Mouse (Mus musculus): ENCODE results near the gene Aldh8a1. TPM values are rescaled to one million over a fixed set of nuclear protein-coding genes. Genes with fewer than 3 reads are reported as not detected.

Gene Aldh8a1
- 0.15 TPM in 1 of 2 replicates, not detected in the other for polyA plus RNA-seq (2015; fragmentation: Nextera tagmentation; extraction: Ambion mirVana)

- Histone ChIP-seq H3K9ac (ENCODE audit: low read depth, low read length) (no peak within 1 kb of the TSS), H3K36me3 (ENCODE audit: control insufficient read depth, insufficient read depth, low read length) (no peaks in the 10 kb centered on the region), H3K27me3 (replicated peaks; ENCODE audit: control insufficient read depth, insufficient read depth, low read length) (no peaks in the 10 kb centered on the region), H3K4me3 (ENCODE audit: low read length) (no peak within 1 kb of the TSS), H3K4me1 (ENCODE audit: control insufficient read depth, insufficient read depth, low read depth, low read length) (no peaks in the 10 kb centered on the region), H3K4me2 (ENCODE audit: low read length) (no peak within 1 kb of the TSS), H3K27ac (ENCODE audit: low read depth, low read length) (no peak within 1 kb of the TSS), H3K9me3 (ENCODE audit: control insufficient read depth, low read length) (no peaks in the 10 kb centered on the region)
- 87% methylated on average over 13 of the region's 13 CpGs for WGBS
- ATAC-seq, result no peak
These were observed at the start of gene Aldh8a1 for GRCm38 (mm10) chr10:21376682-21377473. Gene Aldh8a1, plus strand, starts transcription at chr10:21377291.

GRCm38 (mm10) chr10:21327605-21328135 is 49.4 kb upstream of the Aldh8a1 start:
- H3K9me3 ChIP-seq (ENCODE audit: control insufficient read depth, low read length), result no peaks in the 10 kb centered on the region
- WGBS, result 91% methylated on average over 7 of the region's 7 CpGs

GRCm38 (mm10) chr10:21334349-21335105 is 42.6 kb upstream of the Aldh8a1 start:
- Histone ChIP-seq H3K4me1 (ENCODE audit: control insufficient read depth, insufficient read depth, low read depth, low read length) (no peaks in the 10 kb centered on the region), H3K9me3 (ENCODE audit: control insufficient read depth, low read length) (peaks cover 4% of the 10 kb centered on the region; the same call in 1 of the 2 replicates), H3K9ac (ENCODE audit: low read depth, low read length) (no peak overlapping the region), H3K4me2 (ENCODE audit: low read length) (no peak overlapping the region), H3K27me3 (replicated peaks; ENCODE audit: control insufficient read depth, insufficient read depth, low read length) (no peaks in the 10 kb centered on the region), H3K36me3 (ENCODE audit: control insufficient read depth, insufficient read depth, low read length) (peaks cover 27% of the 10 kb centered on the region), H3K27ac (ENCODE audit: low read depth, low read length) (no peak overlapping the region), H3K4me3 (ENCODE audit: low read length) (no peak overlapping the region)
- WGBS, result 81% methylated on average over 7 of the region's 7 CpGs
- no peak for ATAC-seq

More at GRCm38 (mm10) chr10:21327605-21328135, 49.4 kb upstream of the Aldh8a1 start:
- Histone ChIP-seq H3K4me1 (ENCODE audit: control insufficient read depth, insufficient read depth, low read depth, low read length) (no peaks in the 10 kb centered on the region), H3K27ac (ENCODE audit: low read depth, low read length) (no peak overlapping the region), H3K9ac (ENCODE audit: low read depth, low read length) (no peak overlapping the region), H3K36me3 (ENCODE audit: control insufficient read depth, insufficient read depth, low read length) (peaks cover 7% of the 10 kb centered on the region), H3K27me3 (replicated peaks; ENCODE audit: control insufficient read depth, insufficient read depth, low read length) (no peaks in the 10 kb centered on the region), H3K4me2 (ENCODE audit: low read length) (no peak overlapping the region), H3K4me3 (ENCODE audit: low read length) (no peak overlapping the region)
- ATAC-seq, result no peak

GRCm38 (mm10) chr10:21335534-21335933 is 41.6 kb upstream of the Aldh8a1 start:
- 97% methylated on average over 5 of the region's 5 CpGs for WGBS
- Histone ChIP-seq H3K9ac (ENCODE audit: low read depth, low read length) (no peak overlapping the region), H3K9me3 (ENCODE audit: control insufficient read depth, low read length) (peaks cover 4% of the 10 kb centered on the region; the same call in 1 of the 2 replicates), H3K27me3 (replicated peaks; ENCODE audit: control insufficient read depth, insufficient read depth, low read length) (no peaks in the 10 kb centered on the region), H3K27ac (ENCODE audit: low read depth, low read length) (no peak overlapping the region), H3K4me2 (ENCODE audit: low read length) (no peak overlapping the region), H3K4me3 (ENCODE audit: low read length) (no peak overlapping the region), H3K36me3 (ENCODE audit: control insufficient read depth, insufficient read depth, low read length) (peaks cover 27% of the 10 kb centered on the region), H3K4me1 (ENCODE audit: control insufficient read depth, insufficient read depth, low read depth, low read length) (no peaks in the 10 kb centered on the region)
- no peak for ATAC-seq

GRCm38 (mm10) chr10:21337191-21337590 is 39.9 kb upstream of the Aldh8a1 start:
- no peak for ATAC-seq
- Histone ChIP-seq H3K36me3 (ENCODE audit: control insufficient read depth, insufficient read depth, low read length) (peaks cover 26% of the 10 kb centered on the region), H3K4me2 (ENCODE audit: low read length) (no peak overlapping the region), H3K4me1 (ENCODE audit: control insufficient read depth, insufficient read depth, low read depth, low read length) (no peaks in the 10 kb centered on the region), H3K27ac (ENCODE audit: low read depth, low read length) (no peak overlapping the region), H3K9ac (ENCODE audit: low read depth, low read length) (no peak overlapping the region), H3K27me3 (replicated peaks; ENCODE audit: control insufficient read depth, insufficient read depth, low read length) (no peaks in the 10 kb centered on the region), H3K9me3 (ENCODE audit: control insufficient read depth, low read length) (peaks cover 4% of the 10 kb centered on the region; the same call in 1 of the 2 replicates), H3K4me3 (ENCODE audit: low read length) (no peak overlapping the region)
- 74% methylated on average over 2 of the region's 2 CpGs for WGBS

- H3K9me3 ChIP-seq (ENCODE audit: control insufficient read depth, low read length), result peaks cover 4% of the 10 kb centered on the region; the same call in 1 of the 2 replicates
- H3K9ac ChIP-seq (ENCODE audit: low read depth, low read length), result no peak overlapping the region
- H3K4me2 ChIP-seq (ENCODE audit: low read length), result no peak overlapping the region
- WGBS, result 82% methylated on average over 14 of the region's 14 CpGs
- peaks cover 26% of the 10 kb centered on the region for H3K36me3 ChIP-seq (ENCODE audit: control insufficient read depth, insufficient read depth, low read length)
- no peak overlapping the region for H3K4me3 ChIP-seq (ENCODE audit: low read length)
- no peaks in the 10 kb centered on the region for H3K27me3 ChIP-seq (replicated peaks; ENCODE audit: control insufficient read depth, insufficient read depth, low read length)
- ATAC-seq, result no peak
- no peaks in the 10 kb centered on the region for H3K4me1 ChIP-seq (ENCODE audit: control insufficient read depth, insufficient read depth, low read depth, low read length)
- H3K27ac ChIP-seq (ENCODE audit: low read depth, low read length), result no peak overlapping the region
These were observed 35.4 kb upstream of the Aldh8a1 start for GRCm38 (mm10) chr10:21341706-21342105.

GRCm38 (mm10) chr10:21342331-21343005 is 34.6 kb upstream of the Aldh8a1 start:
- no peak for ATAC-seq
- no peak overlapping the region for H3K4me3 ChIP-seq (ENCODE audit: low read length)
- no peaks in the 10 kb centered on the region for H3K4me1 ChIP-seq (ENCODE audit: control insufficient read depth, insufficient read depth, low read depth, low read length)
- H3K27me3 ChIP-seq (replicated peaks; ENCODE audit: control insufficient read depth, insufficient read depth, low read length), result no peaks in the 10 kb centered on the region
- no peak overlapping the region for H3K9ac ChIP-seq (ENCODE audit: low read depth, low read length)
- WGBS, result 78% methylated on average over 11 of the region's 11 CpGs
- no peak overlapping the region for H3K27ac ChIP-seq (ENCODE audit: low read depth, low read length)
- no peak overlapping the region for H3K4me2 ChIP-seq (ENCODE audit: low read length)
- peaks cover 26% of the 10 kb centered on the region for H3K36me3 ChIP-seq (ENCODE audit: control insufficient read depth, insufficient read depth, low read length)
- H3K9me3 ChIP-seq (ENCODE audit: control insufficient read depth, low read length), result no peaks in the 10 kb centered on the region

GRCm38 (mm10) chr10:21347332-21347731 is 29.8 kb upstream of the Aldh8a1 start:
- H3K27me3 ChIP-seq (replicated peaks; ENCODE audit: control insufficient read depth, insufficient read depth, low read length), result no peaks in the 10 kb centered on the region
- H3K27ac ChIP-seq (ENCODE audit: low read depth, low read length), result no peak overlapping the region
- peaks cover 29% of the 10 kb centered on the region for H3K36me3 ChIP-seq (ENCODE audit: control insufficient read depth, insufficient read depth, low read length)
- H3K4me3 ChIP-seq (ENCODE audit: low read length), result no peak overlapping the region
- no peak overlapping the region for H3K9ac ChIP-seq (ENCODE audit: low read depth, low read length)
- H3K4me1 ChIP-seq (ENCODE audit: control insufficient read depth, insufficient read depth, low read depth, low read length), result no peaks in the 10 kb centered on the region
- no peak for ATAC-seq
- no peak overlapping the region for H3K4me2 ChIP-seq (ENCODE audit: low read length)
- H3K9me3 ChIP-seq (ENCODE audit: control insufficient read depth, low read length), result no peaks in the 10 kb centered on the region
- WGBS, result 85% methylated on average over 4 of the region's 4 CpGs

All from hindbrain, embryonic 16.5 days (tissue).